Mouse (Mus musculus): Measurements from ENCODE around the gene Mrpl18.
"Not testable (repeated sequence)": the region's sequence is repeated elsewhere in the genome, so short reads cannot be mapped to it uniquely, and the experiment has no call there.

The Mrpl18 gene

DNA sequence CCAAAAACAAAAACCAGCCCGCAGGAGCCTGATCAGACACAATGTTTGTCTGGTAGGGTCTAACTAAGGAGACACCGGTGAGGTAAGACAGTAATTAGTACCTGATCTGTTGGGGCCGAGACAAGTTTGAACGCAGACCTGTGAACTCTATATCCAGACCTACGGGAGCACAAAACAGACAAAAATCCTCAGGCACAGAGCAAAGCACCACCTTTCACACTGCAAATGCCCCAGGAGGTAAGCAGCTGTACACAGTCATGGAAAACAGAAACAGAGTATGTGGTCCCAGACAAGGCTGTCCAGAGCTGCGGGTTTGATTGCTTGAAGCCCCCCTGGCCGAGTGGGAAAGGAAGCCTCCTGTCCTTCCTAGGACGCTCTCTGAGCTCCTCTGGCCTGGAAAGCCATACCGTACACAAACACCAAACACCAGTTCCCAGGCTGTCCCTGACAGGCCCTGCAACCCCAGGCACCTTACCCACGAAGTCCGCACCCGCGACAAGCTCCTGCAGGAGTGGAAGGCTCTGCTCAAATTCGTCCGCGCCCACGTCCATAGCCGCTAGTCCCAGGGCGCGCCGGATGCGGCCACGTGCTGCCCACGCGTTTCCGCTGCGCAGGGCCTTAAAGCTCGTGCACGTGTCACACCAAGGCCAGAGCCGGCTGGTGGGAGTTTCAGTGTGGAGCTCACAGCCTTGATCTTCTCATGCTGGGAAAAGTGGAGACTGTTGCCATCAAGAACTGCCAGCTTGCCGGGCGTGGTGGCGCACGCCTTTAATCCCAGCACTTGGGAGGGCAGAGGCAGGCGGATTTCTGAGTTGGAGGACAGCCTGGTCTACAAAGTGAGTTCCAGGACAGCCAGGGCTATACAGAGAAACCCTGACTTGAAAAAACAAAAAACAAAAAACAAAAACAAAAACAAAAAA, 6.5 kb downstream of the Mrpl18 start, which contains the start of gene Pnldc1:
TSS of gene Pnldc1 (minus strand) at position 870 of the 920 bp plus-strand sequence.
- peak; percentile 87 for DNase-seq (ENCODE audit: low read depth, low spot score)

DNA sequence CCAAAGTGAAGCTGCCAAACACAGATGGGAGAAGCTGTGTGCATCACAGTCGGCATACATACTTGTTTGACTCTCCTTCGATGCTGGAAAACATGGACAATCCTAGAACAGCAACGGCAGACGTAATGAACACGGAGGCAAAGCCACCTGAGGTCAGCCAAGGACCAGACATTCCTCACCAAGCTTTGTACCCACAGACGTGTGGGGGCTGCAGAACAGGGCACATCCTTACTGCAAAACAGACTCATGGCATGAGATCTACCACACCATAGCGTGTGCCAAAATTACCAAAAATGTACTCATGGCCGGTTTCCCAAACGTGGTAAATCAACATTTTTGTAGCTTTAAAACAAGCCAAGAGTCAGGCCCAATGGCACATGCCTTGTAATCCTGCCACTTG, 9.7 kb downstream of the Mrpl18 start:
- no peak for DNase-seq (ENCODE audit: low read depth, low spot score)

DNA sequence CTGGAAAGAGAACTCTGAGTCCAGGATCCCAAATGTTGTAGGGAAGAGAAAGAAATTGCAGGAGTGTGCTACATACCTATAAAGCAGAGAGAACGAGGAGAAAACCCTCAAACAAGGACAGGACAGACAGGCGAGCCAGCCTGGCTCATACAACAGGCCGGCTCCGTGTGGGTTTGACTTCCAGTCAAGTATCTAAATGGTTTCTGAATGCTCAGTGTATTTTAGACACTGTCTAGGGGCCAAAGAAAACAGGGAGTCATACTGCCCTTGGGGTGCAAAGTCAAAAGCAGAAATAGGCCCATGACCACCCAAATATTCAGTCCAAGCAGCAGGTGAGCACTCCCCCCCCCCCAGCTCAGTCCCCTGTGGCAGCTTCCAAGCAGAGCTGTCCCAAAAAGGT, 10.3 kb downstream of the Mrpl18 start:
- no peak for DNase-seq (ENCODE audit: low read depth, low spot score)

DNA sequence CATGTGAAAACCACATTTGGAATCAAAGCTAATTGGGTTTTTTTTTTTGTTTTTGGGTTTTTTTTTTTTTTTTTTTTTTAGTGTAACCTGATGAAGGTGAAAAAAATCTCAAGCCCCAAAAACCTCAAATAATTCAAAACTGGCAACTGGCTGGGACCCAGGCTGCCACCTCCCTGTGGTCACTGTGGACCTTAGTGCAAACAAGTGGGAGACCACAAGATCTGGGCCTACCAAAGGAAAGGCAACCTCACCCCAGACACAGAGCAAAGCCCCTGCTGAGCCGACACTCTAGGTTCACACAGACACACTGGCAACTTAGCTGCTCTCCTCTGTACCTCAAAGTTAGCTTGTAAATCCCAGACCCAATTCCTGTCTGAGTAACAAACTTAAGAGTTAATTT, 11.8 kb downstream of the Mrpl18 start:
- DNase-seq (ENCODE audit: low read depth, low spot score): no peak

DNA sequence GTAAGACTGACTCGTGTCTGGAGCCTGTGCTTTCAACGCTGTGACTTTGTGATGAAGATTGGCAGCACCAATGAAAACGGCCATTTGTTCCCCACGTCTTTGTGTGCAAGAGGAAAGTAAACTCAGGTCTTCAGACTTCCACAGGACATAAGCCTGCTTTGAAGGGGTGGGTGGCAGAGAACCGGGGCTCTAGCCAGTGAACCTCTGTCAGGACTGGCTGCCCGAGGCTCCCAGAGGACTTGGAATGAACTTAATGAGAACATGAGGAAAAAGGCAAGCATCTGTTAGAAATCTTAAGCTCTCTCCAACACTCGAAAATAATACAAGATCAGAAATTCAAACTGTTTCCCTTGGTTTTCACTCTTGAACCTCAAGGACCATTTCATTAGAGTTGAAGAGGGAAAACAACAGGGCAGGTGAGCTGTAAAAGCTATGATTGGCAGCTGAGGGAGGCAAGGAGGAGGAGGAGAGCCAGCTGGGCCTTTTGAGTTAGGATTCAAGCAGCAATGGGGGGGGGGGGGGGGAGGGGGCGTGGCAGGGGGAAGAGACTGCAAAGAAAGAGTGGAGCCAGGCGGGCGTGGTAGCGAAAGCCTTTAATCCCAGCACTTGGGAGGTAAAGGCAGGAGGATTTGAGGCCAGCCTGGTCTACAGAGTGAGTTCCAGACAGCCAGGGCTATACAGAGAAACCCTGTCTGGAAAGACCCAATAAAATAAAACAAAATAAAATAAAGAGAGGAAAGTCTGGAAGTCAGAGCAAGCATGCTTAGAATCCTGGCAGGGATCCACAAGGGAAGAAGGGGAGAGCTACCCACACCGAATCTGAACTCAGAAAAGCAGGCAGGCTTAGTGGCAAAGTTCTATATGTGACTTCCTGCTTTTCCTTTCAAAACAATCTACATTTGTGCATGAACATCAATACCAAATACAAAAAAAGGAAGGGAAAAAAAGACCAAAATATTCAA, 12.5 kb downstream of the Mrpl18 start:
- no peak for DNase-seq (ENCODE audit: low read depth, low spot score)

DNA sequence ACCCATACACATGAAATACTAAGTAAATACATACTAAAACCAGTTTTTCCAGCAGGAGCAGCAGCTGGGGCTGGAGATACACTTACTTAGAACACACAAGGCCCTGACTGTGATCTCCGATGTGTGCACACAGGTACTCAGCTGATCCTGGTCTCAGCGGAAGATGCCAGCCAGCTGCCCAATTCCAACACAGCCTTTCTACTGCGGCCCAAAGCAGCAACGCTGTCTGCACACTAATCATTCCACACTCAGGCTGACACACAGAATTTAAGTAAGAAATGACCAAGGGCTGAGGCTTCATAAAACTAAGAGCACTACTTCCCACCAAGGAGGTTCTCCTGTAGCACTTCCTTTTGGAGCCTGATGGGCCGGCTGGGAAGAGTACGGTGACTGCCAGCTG, 13.9 kb downstream of the Mrpl18 start:
- DNase-seq (ENCODE audit: low read depth, low spot score): no peak

DNA sequence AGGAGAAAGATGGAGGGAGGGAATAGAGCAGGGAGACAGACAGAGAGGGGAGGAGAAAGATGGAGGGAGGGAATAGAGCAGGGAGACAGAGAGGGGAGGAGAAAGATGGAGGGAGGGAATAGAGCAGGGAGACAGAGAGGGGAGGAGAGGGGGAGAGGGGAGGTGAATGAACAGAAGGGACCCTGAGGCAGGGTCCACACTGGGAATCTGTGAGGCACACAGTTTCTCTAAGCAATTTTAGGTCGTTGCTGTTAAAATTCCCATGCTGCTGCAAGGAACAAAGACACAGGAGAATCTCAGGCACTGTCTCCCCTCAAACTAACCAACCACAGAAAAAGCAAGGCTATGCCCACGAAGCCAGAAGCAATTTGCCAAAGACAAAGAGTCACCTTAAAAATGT, 17.5 kb downstream of the Mrpl18 start:
- DNase-seq (ENCODE audit: low read depth, low spot score): not testable (repeated sequence)

DNA sequence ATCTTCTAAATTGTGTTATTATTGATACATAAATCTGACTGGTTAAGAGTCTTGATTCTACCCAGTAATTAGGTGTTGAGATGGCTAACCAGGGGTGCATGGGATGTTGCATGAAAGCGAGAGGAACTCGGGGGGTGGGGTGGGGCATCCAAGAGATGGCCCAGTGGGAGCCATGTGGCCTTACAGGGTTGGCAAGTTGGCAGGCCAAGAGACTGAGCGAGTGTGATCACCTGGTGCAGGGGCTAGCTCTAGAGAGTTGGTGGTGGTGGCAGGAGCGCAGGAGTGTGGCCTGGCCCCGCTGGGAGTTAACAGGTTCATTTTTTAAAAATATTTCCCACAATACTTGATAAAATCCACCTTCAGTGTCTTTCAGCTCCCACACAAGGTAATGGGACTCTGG, 18.5 kb downstream of the Mrpl18 start:
- no peak for DNase-seq (ENCODE audit: low read depth, low spot score)

DNA sequence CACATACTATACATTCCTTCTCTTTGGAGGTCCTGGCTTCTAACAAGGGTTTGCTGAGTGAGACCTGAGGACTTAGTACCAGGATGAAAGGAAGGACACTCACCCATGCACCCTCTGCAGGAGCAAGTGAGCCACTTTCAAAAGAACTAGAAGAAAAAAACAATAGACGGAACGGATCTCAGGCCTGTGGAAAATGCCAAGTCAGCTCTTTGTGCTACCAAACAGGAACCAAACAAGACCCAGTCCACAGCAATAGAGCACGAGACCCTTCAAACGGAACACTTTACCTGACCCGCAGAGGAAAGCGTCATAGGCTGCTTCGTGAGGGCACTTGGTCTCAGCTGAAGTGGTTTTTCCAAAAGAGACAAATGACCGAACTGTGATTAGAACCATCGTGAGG, 24.1 kb downstream of the Mrpl18 start:
- DNase-seq (ENCODE audit: low read depth, low spot score): no peak

DNA sequence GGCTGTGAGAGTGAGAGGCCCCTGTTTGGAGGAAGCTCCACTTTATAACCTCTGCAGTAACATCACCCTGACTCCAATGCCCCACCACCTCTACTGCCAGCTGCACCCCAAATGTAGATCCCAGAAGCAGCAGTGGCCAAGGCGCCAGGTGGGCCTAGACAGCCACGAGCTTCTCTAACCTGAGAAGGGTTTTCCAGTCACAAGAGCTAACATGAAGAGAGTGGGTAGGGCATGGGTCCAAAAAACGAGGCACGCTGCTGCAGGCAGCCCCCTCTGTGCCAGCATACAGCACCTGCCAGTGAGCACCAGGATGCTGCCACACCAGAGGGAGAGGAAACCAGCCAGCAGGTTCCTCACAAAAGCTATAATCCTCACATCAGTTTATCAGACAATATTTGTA, 25.1 kb downstream of the Mrpl18 start:
- DNase-seq (ENCODE audit: low read depth, low spot score): no peak

DNA sequence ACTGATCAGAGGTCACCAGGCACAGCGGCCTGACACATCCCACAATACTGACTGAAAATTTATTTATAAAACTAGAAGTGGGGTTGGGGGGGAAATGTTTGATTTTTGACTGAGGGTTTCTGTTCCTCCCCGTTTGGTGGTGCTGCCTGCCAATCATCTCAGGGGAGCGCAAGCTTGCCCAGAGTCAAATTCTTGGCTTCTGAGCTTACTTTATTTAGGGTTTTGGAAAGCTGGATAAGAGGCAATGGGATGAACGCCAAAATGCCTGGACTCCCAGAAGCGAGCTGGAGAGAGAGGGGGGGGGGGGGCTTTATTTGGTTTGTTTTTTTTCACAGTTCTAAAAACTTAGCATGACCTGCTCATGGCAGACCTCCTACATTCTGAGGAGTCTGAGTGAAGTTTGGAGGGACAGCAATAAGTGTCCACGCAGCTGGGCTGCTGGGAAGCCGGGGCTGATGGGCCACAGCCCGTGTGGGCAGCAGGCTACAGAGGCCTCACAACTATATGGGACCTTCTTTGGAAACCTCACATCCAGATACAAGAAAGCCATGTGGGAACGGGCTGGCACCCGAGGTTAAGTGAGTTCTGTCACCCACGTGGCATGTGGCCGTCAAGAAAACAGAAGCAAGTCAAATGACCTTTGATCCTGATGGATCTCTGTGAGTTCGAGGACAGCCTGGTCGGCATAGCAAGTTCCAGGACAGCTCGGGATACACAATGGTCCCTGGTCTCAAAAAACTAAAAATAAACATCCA, 28.9 kb downstream of the Mrpl18 start:
- no peak for DNase-seq (ENCODE audit: low read depth, low spot score)

DNA sequence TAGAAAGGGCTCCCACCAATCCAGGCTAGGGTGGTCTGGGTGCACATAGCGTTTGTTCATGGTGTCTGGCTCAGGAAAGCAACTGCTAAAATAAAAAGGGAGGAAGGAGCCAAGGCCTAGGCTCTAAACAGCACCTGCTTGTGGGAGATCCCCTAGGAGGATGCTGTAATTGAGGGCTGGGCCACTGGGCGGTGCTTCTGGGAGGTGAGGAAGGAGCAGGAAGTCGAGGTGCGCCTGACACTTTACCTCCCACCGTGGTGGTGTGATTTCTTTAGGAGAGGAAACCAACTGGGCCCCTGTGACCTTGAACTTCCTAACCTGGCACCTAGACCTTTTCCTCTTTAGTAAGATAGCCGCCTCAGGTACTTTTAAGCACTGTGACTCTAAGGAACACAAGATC, 29.5 kb downstream of the Mrpl18 start:
- DNase-seq (ENCODE audit: low read depth, low spot score): peak; percentile 78

DNA sequence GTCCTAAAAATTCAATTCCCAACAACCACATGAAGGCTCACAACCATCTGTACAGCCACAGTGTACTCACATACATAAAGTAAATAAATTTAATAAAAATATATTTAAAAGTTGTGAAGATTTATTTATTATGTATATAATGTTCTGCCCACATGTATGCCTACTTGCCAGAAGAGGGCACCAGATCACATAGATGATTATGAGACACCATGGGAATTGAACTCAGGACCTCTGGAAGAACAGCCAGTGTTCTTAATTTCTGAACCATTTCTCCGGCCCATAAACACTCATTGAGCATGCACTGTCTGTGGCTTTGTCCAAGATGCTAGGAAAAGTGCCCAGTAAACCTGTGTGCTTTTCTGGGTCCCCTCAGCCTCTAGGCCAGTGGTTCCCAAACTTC, 34.9 kb downstream of the Mrpl18 start:
- no peak for DNase-seq (ENCODE audit: low read depth, low spot score)

DNA sequence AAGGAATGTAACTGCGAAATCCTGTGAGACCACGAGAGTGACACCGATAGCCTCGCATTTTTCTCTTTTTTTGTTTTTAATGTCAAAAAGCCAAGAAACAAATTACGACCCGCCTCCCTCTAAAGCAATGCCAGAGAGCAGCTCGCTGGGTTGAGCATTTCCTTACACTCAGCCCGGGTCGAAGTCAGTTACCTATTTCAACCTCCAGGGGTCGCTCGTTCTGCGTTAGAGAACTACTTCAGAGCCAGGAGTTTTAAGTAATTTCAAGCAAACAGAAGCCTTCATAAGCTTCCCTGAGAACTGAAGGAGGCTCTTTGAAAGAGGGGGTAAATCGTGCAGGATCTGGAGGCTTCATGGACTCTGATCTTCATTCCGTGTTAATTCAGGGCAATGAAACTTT, 36.0 kb downstream of the Mrpl18 start:
- peak; percentile 89 for DNase-seq (ENCODE audit: low read depth, low spot score)

DNA sequence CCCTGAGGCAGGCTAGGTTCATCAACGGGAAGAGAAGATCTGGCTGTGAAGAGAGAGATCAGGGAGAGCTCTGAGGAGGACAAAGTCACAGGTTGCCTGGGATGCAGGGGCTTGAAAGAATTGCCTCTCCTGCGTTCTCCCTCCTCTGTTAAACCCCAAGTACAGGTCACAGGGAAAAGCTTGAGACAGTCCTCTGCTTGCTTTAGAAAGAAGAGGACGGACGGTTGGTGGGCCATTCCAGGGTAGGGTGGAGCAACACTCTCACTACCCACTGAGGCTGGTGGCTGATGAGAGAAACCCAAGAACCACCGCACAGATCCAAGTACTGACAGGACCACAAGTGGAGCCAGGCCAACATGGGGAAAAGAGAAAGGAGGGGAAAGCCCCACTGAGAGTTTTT, 40.4 kb downstream of the Mrpl18 start, which contains the start of gene Mrgprh:
TSS of gene Mrgprh (plus strand) at position 301 of the 400 bp plus-strand sequence.
- DNase-seq (ENCODE audit: low read depth, low spot score): no peak

DNA sequence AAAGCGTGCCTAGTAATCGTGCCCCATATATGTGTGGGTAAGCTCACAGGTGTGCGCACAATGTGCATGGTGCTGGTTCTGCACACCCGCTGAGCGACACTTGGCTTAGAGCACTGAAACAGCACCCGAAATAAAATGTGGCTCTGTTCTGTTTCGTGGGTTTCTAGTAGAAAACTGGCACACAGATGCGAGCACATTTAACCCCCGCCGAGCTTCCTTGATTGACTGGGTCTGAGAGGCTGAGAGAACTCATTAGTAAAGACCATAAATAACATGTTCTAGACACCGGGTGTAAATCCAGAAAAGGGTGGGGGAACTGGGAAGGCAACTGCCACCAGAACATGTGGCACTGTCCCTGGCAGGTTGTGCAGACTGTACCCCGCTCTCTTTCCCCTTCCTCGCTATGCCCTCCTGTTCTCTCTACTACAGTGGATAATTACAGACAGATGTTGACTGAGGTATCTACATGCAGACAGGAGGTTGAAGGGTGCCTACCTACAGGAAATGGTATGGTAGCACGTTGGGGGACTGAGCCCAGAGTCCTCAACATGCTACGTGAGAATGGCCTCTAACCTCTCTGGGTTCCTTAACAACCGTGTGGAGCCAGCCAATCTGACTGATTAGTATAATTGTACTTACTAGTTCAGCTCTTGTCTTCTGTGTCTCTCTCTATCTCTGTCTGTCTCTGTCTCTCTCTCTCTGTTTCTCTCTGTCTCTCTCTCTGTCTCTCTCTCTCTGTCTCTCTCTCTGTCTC, 43.7 kb downstream of the Mrpl18 start:
- peak; percentile 26 for DNase-seq (ENCODE audit: low read depth, low spot score)

DNA sequence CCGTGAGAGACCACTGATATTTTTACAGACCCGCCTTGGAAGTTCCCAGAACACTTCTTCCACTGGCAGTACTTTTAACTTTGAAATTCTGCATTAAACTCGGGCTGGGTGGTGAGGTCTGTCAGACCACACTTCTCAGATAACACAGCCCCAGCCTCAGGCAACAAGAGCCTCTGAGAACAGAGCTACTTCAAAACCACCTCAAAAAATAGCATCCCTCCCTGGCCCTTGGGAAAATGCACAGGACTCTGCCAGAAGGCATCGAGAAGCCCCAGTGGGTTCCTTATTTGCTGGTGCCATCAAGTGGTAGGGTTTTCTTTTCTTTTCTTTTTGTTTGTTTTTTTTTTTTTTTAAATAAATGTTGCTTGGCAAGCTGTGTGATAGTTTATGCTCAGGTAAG, 47.5 kb downstream of the Mrpl18 start:
- DNase-seq (ENCODE audit: low read depth, low spot score): no peak

DNA sequence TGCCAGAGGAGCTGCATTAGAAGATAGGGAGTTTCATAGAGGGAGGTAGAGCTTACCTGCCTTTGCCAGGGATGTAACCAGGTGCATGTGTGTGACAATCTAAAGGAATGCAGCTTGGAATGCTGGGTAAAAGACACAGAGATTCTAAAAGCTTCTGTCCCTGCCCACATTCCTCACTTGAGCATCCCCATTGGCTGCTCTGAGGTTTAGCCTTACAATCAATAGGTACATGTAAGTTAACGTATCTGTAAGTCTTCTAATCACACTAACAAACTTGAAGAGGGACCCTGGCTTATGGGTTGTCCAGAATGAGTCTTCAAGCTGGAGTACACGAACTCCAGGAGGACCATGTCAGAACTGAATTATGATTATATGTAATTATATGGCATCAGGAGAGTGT, 48.1 kb downstream of the Mrpl18 start, which contains the start of gene Mas1:
TSS of gene Mas1 (minus strand) at position 101 of the 400 bp plus-strand sequence.
- DNase-seq (ENCODE audit: low read depth, low spot score): no peak

DNA sequence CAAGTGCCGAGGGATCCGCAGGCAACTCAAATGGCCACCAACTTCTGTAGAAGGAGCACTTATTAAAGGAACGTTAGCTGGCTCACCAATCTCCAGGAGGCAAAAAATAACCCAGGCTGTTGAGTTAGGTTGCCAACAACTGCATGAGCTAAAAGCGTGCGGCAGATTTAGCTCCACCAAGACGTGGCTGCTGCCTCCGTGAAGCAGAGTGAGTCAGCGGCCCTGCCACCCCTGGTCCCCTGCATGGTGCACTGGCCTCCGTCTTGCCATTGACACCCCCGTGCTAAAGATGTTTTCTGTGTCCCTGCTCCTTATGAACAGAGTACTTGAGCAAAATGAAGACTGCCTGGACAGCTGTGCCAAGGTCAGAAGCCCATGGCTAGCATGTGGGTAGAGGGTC, 49.3 kb downstream of the Mrpl18 start:
- no peak for DNase-seq (ENCODE audit: low read depth, low spot score)

DNA sequence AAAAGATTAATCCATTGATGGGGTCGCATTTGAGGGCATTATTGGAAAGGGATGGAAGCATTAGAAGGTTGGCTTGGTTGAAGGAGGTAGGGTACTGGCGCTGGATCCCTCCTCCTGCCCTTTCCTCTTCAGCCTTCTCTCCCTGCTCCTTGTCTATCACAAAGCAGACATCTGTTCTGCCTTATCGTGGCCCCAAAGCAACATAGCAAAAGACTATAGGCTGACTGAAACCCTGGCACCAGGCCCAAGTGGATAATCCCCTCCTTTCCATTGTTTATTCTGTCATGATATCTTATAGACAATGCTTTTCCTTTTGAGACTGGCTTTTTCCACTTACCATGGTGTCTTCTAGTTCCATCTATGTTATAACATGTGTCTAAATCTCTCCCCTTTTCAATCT, 50.7 kb downstream of the Mrpl18 start:
- DNase-seq (ENCODE audit: low read depth, low spot score): no peak

DNA sequence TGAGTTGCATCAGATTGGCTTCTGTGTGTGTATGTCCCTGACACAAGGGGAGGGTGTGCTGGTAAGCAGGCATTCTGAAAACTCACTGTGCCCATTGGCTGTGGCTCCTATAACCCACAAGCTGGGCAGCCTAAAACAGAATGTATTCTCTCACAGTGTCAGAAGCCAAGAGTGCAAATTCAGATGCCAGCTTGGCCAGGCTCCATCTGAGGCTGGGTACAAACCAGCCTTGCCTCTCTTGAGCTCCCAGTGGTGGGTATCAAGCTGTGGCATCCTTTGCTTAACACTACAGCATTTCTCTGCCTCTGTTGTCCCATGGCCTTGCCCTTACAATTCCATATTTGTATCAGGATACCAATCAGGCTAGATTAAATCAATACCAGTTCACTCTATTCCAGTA, 52.0 kb downstream of the Mrpl18 start:
- DNase-seq (ENCODE audit: low read depth, low spot score): no peak
